Mouse (Mus musculus) heart, postnatal 10 days (tissue): Measurements from ENCODE around the gene Nit2. TPM values are rescaled to one million over a fixed set of nuclear protein-coding genes. Genes with fewer than 3 reads are reported as not detected.
"Not testable (repeated sequence)": the region's sequence is repeated elsewhere in the genome, so short reads cannot be mapped to it uniquely, and the experiment has no call there.

Experiments
- DNase-seq, 2 experiments: peaks; one replicate each; pipeline ENCODE4 v3.0.0; 2021
- intact Hi-C: fragments of 180-260 bp; cut with DNase I; formaldehyde crosslinking; loops from one replicate; pipeline ENCODE4 v1.15.1; 2025
- total RNA-seq, 2 experiments: library from RNA; stranded (reverse); gene quantifications; 2 replicates each; pipeline ENCODE4 v1.2.3; 2021

Gene Nit2
- 10 to 100 TPM; 33.4 to 34.8 TPM for total RNA-seq

DNA sequence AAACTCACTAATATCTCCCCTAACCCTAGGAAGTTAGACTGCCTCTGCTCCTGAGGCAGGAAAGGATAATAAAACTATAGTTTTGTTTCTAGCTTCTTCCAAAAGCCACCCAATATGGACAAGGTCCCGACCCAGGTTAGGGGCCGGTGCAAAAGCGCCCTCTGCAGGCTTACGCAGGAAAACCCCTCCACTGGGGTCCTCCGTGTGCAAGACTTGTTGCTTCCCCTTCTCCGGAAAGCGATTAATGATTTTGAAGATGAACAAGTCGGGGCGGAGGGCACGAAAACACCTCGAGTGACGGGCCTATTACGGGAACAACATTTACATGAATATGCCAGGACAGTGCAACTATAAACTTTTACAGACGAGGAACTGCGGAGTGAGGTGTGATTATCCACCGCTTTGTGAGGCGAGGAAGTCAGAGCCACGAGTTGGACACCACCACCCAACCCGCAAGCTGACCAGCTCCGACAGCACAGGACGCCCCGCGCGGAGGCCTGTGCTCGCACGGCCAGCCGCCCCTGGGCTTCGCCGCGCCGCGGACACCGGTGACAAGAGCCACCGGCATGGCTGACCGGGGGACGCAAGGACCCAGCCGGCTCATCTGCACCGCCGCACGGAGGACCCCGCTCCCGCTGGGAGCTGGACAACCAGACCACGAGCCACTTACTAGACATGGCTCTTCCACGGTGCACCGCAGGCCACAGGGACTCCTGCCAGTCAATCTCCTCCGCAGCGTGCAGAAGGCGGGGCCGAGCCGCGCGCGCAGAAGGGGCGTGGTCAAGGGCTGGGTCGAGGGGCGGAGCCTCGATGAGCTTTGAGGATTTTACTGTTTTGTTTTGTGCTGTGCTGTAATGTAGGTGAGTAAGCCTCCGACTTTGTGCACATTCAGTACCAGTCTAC, at the start of gene Nit2:
Gene Nit2 (minus strand): TSS at position 731 of the 903 bp plus-strand sequence.
- intact Hi-C loops = loop anchor here (2.0 kb wide), 1 partner anchor 50 kb away; no protein-coding TSS in a partner anchor

GRCm38 (mm10) chr16:57215957-57216356, 48.8 kb upstream of the Nit2 start:
- intact Hi-C loops = no loop called here
- DNase-seq = no peak

More for the DNA sequence above, at the start of gene Nit2:
- peak; percentile 96 to 97 for DNase-seq

DNA sequence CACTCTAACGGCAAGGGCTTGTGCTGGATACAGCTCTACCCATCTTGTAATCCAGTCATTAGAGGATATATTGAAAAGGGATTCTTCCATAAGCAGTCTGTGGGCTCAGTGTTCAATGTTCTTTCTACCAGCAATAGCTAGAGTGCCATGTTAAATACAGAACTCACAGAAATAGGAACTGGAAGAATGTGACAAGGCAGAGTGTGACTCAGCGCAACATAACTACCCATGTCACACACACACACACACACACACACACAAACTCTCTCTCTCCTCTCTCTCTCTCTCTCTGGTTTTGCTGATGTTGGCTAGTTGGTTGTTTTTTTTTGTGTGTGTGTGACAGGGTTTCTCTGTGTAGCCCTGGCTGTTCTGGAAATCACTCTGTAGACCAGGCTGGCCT, 43.9 kb upstream of the Nit2 start:
- no peak for DNase-seq
- intact Hi-C loops = no loop called here

DNA sequence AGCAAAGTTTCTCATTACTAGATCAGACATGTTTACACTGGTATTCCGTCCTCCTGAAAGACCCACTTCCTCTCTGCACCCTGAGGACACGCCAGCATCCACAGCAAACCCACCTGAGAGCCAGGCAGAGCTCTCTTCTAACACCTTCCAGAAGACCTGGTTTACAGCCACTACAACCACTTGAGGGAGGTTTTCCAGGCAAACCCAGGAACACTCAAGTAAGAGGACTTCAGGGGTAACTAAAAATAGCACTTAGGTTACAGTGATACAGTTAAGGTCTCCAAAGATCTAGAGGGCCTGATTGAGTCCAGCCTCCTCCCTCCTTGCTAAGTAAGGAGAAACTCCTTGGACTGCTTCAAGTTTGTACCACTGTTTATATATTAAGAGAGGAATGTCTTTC, 41.2 kb upstream of the Nit2 start:
- intact Hi-C loops = no loop called here
- no peak for DNase-seq

DNA sequence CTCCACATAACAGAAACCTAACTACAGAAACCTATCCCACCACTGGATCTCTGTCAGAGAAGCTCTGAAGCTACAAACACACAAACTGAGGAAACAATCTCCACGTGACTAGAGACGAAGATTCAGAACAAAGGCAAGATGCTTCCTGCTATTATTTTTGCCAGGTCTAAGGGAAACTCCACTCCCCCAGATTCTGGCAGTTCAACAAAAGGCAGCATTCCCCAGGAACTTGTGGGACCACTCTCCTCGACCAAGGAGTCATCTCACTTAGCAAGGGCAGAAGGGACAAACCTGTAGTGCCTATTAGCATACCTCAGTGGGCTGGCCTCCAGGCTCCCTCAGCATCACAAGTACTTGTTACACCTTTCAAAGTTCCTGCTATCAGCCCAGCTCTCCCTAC, 30.1 kb upstream of the Nit2 start:
- DNase-seq = peak in 1 of 2 experiments; percentile 15

DNA sequence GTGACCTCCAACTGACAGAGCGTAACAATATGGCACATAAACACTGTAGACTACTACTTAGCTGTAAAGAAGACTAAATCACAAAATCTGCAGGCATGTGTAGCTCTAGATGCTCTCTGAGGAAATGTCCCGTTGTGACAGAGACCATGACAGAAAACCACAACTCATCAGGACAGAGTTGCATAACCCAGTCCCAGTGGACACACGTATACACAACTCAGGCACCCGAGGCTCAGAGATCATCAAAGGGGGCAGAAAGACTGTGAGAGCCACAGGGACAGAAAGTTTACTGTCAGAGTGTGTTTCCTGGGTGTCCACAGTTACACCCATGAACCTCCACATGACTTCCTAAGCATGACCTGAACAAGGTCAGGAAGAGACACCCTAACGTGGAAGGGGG, 29.4 kb upstream of the Nit2 start:
- DNase-seq = no peak
- intact Hi-C loops = no loop called here

More for the DNA sequence above, 30.1 kb upstream of the Nit2 start:
- intact Hi-C loops = no loop called here

- DNase-seq = no peak
- intact Hi-C loops = no loop called here
Measured at GRCm38 (mm10) chr16:57191214-57191613, 24.1 kb upstream of the Nit2 start.

- no peak for DNase-seq
- intact Hi-C loops = no loop called here
Measured at GRCm38 (mm10) chr16:57190390-57190789, 23.2 kb upstream of the Nit2 start.

DNA sequence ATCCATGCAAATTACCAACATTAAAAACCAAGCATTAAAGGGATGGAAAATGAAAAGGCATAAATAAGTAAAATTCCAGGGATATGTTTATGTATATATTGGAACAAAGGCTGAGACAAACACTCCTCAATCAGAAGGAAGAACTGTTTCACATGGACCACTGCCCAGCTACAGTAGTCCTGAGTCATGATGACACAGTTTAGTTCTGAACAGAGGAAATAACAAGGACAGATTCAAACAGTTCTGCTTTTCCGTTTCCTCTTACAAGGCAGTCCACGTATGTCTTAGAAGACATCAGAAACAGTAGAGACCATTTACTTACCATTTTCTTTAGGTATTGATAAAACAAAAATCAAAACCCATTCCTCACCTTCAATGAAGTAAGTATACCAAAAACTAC, 22.4 kb upstream of the Nit2 start:
- intact Hi-C loops = no loop called here
- no peak for DNase-seq

DNA sequence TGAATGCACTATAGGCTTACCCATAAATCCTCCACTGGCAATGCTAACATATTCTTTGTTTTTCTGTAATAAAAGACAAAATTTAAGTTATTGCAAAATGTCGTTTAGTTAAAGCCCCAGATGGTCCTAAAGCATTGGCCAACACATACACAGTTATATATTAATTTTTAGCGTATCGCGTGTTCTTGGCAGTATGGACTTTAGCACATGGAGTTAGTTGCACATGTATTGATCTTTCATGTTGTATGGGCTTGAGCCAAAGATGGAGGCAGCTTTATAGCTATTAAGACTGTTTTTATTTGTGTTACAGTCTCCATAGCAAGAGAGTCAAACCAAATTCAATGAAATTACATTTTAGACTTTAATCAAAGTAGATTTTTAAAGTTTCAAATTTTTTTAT, 19.5 kb upstream of the Nit2 start:
- intact Hi-C loops = no loop called here
- DNase-seq = no peak

- DNase-seq = no peak
- intact Hi-C loops = no loop called here
Measured at GRCm38 (mm10) chr16:57182037-57182436, 14.9 kb upstream of the Nit2 start.

DNA sequence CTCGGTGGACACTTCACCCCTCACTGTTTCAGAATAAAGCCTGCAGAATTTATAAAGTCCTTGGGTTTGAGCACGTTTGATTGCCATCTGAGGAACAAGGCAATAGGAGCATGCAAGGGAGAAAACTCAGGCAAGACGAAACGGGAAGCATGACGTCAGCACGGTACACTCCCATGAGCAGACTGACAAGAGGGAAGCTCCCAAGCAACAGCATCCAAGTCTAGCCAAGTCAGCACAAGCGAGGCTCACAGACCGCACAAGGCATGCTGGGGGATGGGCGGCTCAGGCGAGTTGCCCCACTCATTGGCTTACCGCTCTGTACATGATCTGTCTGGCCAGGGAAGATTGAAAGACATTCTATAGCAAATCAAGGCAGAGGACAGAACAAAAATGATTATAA, 14.0 kb upstream of the Nit2 start:
- intact Hi-C loops = no loop called here

DNA sequence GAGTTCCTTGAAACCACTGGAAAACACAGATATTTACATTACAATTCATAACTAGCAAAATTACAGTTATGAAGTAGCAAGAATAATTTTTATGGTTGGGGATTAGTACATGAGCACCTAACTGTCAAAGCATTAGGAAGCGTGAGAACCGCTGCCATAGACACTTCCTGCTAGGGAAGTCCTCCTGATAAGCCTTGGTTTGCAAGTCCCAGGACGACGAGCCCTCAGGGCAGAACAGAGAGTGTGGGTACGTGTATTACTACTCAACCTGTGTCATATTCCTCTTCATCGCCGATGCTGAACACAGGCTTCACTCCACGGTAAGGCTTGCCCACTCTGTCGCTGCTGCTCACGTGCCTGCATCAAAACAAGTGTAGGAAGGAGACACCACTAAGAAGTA, 10.5 kb upstream of the Nit2 start:
- DNase-seq = no peak
- intact Hi-C loops = loop anchor here (5.0 kb wide), 1 partner anchor 405 kb away; no protein-coding TSS in a partner anchor

More for the DNA sequence above, 14.0 kb upstream of the Nit2 start:
- DNase-seq = peak; percentile 27 to 38

GRCm38 (mm10) chr16:57177254-57177653, 10.1 kb upstream of the Nit2 start:
- peak; percentile 37 to 51 for DNase-seq
- intact Hi-C loops = loop anchor here (5.0 kb wide), 1 partner anchor 405 kb away; no protein-coding TSS in a partner anchor

DNA sequence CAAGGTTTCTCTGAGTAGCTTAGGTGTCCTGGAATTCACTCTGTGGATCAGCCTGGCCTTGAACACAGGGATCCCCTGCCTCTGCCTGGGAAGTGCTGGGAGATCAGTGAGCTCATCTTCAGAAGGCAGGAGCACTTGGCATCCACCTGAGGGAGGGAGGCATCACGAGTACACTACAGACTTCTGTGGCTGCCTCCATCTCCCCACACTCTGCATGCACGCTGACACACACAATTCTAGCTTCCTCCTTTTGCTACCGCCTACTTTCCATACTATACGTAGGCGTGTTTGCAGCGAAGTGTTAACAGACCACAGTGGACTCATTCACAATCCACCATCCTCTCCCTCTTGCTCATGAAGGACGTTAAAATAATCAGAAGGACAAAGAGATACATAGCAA, 9.1 kb upstream of the Nit2 start:
- intact Hi-C loops = loop anchor here (5.0 kb wide), 1 partner anchor 404 kb away; no protein-coding TSS in a partner anchor
- DNase-seq = no peak

DNA sequence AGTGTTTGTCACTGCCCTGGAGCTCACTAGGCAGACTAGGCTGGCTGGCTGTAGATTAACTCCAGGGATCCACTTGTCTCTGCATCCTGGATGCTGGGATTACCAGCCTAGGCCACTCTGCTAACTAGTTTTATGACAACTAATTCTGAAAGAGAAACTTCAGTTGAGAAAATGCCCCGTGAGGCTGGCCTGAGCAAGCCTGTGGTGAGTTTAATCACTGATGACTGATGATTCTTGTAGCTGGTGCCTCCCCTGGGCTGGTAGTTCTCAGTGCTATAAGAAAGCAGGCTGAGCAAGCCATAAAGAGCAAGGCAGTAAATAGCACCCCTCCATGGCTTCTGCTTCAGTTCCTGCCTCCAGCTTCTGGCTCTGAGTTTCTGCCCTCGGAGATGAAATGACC, 8.6 kb upstream of the Nit2 start:
- no peak for DNase-seq
- intact Hi-C loops = loop anchor here (5.0 kb wide), 1 partner anchor 403 kb away; no protein-coding TSS in a partner anchor

GRCm38 (mm10) chr16:57174480-57174879, 7.3 kb upstream of the Nit2 start:
- intact Hi-C loops, DNase-seq: not testable (repeated sequence)

- intact Hi-C loops = no loop called here
- no peak for DNase-seq
Measured at GRCm38 (mm10) chr16:57171570-57171969, 4.4 kb upstream of the Nit2 start.

GRCm38 (mm10) chr16:57171161-57171560, 4.0 kb upstream of the Nit2 start:
- intact Hi-C loops = no loop called here
- DNase-seq = no peak

- intact Hi-C loops = no loop called here
- no peak for DNase-seq
Measured at GRCm38 (mm10) chr16:57168236-57168635, 1.1 kb upstream of the Nit2 start.

DNA sequence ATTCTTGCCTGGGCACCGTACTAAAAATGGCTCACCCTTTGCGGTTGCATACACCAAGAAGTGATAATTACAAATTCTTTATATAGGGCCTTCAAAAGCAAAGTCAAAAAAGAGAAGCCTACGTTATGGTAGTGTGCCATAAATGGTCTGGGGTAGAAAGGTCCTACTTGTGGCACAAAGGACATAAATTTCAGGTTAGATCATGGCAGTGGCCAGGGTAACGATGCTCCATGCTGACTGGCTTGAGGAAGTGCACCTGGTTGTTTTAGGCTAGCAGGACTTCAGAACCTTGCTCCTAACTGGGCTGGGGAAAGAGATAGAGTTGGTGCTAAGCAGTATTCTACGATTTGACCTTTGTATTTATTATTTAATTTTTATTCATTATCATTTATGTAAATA, 372 bp upstream of the Nit2 start:
- intact Hi-C loops = loop anchor here (2.0 kb wide), 1 partner anchor 51 kb away; no protein-coding TSS in a partner anchor
- DNase-seq = no peak

GRCm38 (mm10) chr16:57166086-57166485, 1.1 kb downstream of the Nit2 start:
- intact Hi-C loops = loop anchor here (2.0 kb wide), 1 partner anchor 49 kb away; no protein-coding TSS in a partner anchor
- no peak for DNase-seq
